Comparison of ENCODE assay signal across 16 mouse cellular contexts in the genomic region with DNA sequence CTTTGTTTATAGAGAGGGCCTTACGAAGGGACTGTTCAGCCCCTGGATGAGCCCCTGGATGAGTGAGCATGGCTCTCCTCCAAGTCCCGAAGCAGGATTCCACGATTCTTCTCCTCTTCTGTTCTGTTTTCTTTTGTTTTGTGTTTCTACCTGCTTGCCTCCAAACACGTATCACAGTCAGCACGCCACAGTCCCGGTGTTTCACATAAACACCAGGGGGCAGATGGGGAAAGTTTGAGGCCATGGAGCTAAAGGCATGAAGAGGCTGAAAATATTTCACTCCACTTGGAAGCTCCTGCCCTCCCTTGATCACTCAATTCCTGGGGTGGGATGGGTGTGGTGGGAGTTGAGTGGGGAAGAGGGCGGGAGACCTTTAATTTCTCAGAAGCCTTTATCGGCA. TPM values are rescaled to one million over a fixed set of nuclear protein-coding genes. Genes with fewer than 3 reads are reported as not detected.
A peak's percentile ranks its signal among the peaks of the same experiment; 100 is the strongest.
DNase-seq lines count a peak whose midpoint lies in the region; TF ChIP-seq lines count a peak whose summit lies in the region.
"Not testable (repeated sequence)": the region's sequence is repeated elsewhere in the genome, so short reads cannot be mapped to it uniquely, and the experiment has no call there.
"Had no signal": no experiment of that assay in that cellular context is flagged by ENCODE, and none has a peak within 500 bp of the region (broad histone marks: within the 10 kb centered on the region; RNA-seq: fewer than 3 reads in every experiment).

No protein-coding gene starts in this region.

- H3K4me3 ChIP-seq in lung, adult 2 months (replicated peaks; ENCODE audit: extremely low read depth, low read depth, low read length): not testable (repeated sequence)

- not testable (repeated sequence) for H3K4me1 ChIP-seq in lung, adult 2 months (ENCODE audit: control insufficient read depth, insufficient read depth, low read length)

- 66% methylated on average over 6 of the region's 8 CpGs for WGBS in lung, adult 2 months

- TF ChIP-seq CTCF in lung, adult 2 months (IDR thresholded peaks at IDR 0.05; ENCODE audit: insufficient read depth, low read length): not testable (repeated sequence)

- peak; percentile 79 for DNase-seq in B cell, adult 2 months
- DNase-seq in cerebellum, adult 8-10 months: peak; percentile 83
- DNase-seq in gastrocnemius, postnatal 10 days: peak; percentile 64
- DNase-seq in kidney, adult 11 months: peak; percentile 69
- DNase-seq in layer of hippocampus, adult 9-11 months: peak; percentile 79
- peak; percentile 57 for DNase-seq in lung, adult 2 months
- DNase-seq in right cerebral cortex, postnatal 25 days: peak; percentile 63
- peak; percentile 88 for DNase-seq in thymus, postnatal 36 days

- TF ChIP-seq POLR2A in lung, adult 2 months (IDR thresholded peaks at IDR 0.05; ENCODE audit: borderline replicate concordance, extremely low read depth, low read depth, low read length): not testable (repeated sequence)

RNA-seq across cellular contexts. Expression of gene Gm13283, which starts 1.9 kb away (rescaled TPM):
- not detected for total RNA-seq in gastrocnemius, postnatal 10 days (2021)
- not detected in 2 replicates for polyA plus RNA-seq in lung, adult 2 months (2012; rRNA removed)
- polyA plus RNA-seq: liver, embryonic 15.5 days had no signal

RNA-seq across cellular contexts. Expression of gene Gm13271, which starts 7.1 kb away (rescaled TPM):
- total RNA-seq in gastrocnemius, postnatal 10 days (2021): not detected
- not detected in 2 replicates for polyA plus RNA-seq in lung, adult 2 months (2012; rRNA removed)
- polyA plus RNA-seq: embryonic facial prominence, embryonic 10.5 days; forebrain, embryonic 13.5 days; heart, postnatal 0 days; kidney, embryonic 14.5 days; liver, embryonic 15.5 days; midbrain, embryonic 12.5 days; neural tube, embryonic 15.5 days; stomach, embryonic 16.5 days had no signal

RNA-seq across cellular contexts. Expression of gene Gm13290, which starts 11.9 kb away (rescaled TPM):
- total RNA-seq in gastrocnemius, postnatal 10 days (2021): not detected
- not detected in 2 replicates for polyA plus RNA-seq in lung, adult 2 months (2012; rRNA removed)
- polyA plus RNA-seq: embryonic facial prominence, embryonic 10.5 days; forebrain, embryonic 13.5 days; liver, embryonic 15.5 days; midbrain, embryonic 12.5 days; neural tube, embryonic 15.5 days had no signal

RNA-seq across cellular contexts. Expression of gene Gm13289, which starts 14.9 kb away (rescaled TPM):
- total RNA-seq in gastrocnemius, postnatal 10 days (2021): not detected
- polyA plus RNA-seq in lung, adult 2 months (2012; rRNA removed): not detected in 2 replicates
- polyA plus RNA-seq: embryonic facial prominence, embryonic 10.5 days; forebrain, embryonic 13.5 days; heart, postnatal 0 days; kidney, embryonic 14.5 days; liver, embryonic 15.5 days; midbrain, embryonic 12.5 days; neural tube, embryonic 15.5 days; stomach, embryonic 16.5 days had no signal

RNA-seq across cellular contexts. Expression of gene Gm13272, which starts 17.9 kb away (rescaled TPM):
- not detected for total RNA-seq in gastrocnemius, postnatal 10 days (2021)
- not detected in 2 replicates for polyA plus RNA-seq in lung, adult 2 months (2012; rRNA removed)
- polyA plus RNA-seq: embryonic facial prominence, embryonic 10.5 days; forebrain, embryonic 13.5 days; heart, postnatal 0 days; kidney, embryonic 14.5 days; liver, embryonic 15.5 days; neural tube, embryonic 15.5 days had no signal
